Mouse (Mus musculus) layer of hippocampus, adult 11-12 months (tissue): Measurements from ENCODE around the gene Nfkbil1.

Source experiments
- DNase-seq: peaks from one replicate; pipeline ENCODE4 v3.0.0; 2022; ENCODE audit warnings: low spot score

Gene Nfkbil1

DNA sequence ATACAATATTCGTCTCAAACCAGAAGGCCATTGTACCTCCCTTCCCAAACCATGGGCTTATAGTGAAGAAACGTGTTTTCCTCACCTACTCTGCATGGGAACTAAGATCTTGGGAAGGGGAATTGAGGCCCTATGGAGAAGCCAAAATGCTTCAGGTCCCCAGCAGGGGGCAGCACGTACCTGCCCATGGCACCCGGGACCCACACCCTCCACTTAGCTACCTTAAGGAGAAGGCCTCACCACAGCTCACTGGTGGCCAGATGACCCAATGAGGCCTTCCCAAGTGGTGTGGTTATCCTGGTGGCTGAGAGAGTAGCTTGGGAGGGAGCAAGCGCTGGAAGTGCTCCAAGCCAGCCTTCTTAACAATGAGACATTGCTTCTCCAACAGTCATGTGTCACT, 57.1 kb downstream of the Nfkbil1 start:
- peak; percentile 72 for DNase-seq

DNA sequence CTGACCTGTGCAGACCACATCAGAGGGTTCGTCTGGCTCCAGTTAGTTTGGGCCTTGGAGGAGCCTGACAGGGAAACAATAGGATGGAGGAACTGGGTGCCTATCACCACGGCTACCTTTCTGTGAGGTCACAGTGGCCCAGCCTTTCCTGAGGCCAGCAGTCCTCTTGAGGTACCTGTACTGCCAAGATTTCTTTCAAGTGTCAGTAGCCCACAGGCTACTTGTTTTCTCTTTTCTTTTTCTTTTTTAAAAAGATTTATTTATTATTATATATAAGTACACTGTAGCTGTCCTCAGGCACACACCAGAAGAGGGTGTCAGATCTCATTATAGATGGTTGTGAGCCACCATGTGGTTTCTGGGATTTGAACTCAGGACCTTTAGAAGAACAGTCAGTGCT, 59.6 kb downstream of the Nfkbil1 start, which contains the start of gene Aif1:
Aif1 (minus strand) TSS at position 101 of the 400 bp plus-strand sequence.
- no peak for DNase-seq

DNA sequence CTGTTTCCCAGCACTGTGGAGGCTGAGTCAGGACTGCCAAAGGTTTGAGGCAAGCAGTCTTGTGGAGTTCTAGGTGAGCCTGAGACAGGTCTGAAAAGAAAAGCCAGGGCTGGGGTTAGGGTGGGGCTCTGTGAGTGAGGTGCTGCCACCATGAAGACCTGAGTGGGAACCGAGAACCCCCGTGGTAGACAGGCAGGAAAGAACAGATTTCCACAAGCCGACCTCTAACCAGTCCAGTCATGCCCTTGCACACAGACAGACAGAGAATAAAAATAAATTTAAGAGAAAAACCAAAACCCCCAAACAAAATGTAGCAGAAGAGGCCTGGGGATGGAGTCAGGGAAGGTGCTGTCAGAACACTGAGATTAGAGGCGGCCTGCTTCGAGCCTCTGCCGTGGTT, 60.2 kb downstream of the Nfkbil1 start:
- DNase-seq: no peak

DNA sequence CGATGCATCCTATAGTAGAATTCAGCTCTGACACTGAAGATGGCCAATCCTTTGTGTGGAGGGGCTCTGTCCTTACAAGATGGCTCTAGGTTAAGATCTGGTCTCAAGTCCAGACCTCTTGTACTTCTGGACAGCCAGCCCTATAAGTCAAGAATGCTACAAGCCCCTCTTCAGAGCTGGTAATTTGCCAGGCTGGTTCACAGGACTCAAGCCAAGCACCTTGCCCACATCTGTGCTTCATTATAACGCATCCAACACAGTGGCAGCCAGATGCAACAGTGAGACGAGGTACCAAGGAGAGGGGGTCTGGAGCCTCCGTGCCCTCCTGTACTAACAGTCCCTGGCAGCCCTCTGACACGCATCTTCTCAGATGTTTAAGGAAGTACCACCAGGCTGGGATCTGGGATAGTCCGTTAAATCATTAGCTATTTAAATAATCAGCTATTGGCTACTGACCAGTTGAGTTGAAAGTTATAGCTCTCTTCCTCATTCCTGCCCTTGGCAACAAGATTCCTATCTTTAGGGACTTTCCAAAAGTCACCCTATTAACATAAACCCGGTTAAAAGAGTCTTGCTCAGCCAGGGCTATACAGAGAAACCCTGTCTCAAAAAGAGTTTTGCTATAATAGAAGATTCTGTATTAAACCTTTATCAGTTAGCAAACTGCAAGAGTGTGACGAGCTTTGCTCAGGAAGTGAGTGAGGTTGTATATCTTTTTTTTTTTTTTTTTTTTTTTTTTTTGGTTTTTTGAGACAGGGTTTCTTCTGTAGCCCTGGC, 61.2 kb downstream of the Nfkbil1 start:
- DNase-seq: no peak

DNA sequence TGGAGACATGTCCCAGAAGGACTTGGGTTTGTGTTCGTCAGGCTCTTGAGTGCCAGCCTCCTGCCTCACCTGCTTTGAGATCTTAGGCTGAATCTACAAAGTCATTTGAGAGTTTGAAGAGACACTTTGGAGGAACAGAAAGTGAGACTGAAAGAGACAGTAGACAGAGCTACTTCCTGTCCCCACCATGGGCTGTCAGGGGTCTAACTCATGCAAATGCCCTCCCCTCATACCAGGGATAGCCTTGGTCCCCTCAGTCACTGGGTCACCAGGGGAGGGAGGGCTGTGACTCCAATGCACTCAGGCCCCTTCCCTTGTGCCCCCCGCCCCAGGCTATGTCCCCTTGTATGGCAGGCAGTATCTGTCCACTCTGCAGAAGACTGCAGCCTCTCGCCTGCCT, 62.3 kb downstream of the Nfkbil1 start:
- DNase-seq: no peak

DNA sequence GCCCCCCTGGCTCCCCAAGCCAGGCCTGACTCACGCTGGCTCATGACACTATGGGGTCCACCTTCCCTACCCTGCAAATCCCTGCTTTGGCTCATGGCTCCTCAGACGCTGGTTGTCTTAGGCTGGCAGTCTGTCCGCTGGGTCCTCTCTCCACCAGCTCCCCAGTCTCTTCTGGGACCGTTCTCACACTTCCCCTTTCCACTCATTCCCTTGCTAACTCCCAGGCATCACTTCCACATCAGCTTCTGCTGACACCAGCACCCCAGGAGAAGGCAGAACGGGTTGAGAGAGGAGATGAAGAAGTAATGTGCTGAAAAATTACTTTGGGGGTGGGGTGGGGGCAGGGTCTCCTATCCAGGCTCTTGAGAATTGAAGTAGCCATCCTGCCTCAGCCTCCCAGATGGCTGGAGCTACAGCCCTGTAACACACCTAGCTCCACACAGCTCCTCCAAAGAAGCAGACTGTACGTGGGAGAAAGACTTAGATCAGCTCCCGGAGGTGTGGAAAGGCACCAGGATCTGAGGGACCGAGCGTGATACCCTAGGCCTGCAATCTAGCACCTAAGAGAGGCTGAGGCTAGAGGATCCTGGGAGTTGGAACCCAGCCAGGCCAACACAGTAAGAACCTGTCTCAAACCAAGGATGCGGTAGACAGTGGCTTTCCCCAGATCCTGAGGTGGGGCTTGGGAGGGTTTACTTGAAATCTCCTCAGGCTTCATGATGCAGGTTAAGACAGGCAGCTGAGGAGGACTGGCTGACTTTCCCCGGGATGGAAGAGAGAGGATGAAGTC, 63.0 kb downstream of the Nfkbil1 start:
- DNase-seq: no peak
